Mouse (Mus musculus) kidney, adult 11 months (tissue): ENCODE data around the gene Metrn.

Source experiments
- DNase-seq: peaks from one replicate; pipeline ENCODE4 v3.0.0; 2022

Metrn gene

GRCm38 (mm10) chr17:25796951-25797369 lies at the start of gene Metrn:
Metrn (minus strand) TSS chr17:25797136.
- DNase-seq: peak; percentile 83

GRCm38 (mm10) chr17:25844396-25844901 lies 47.5 kb upstream of the Metrn start, which contains the start of gene Rhot2:
Rhot2 (minus strand) TSS chr17:25844851.
- peak; percentile 95 for DNase-seq

GRCm38 (mm10) chr17:25843636-25844395 lies 46.9 kb upstream of the Metrn start:
- DNase-seq: peak; percentile 44

GRCm38 (mm10) chr17:25843122-25843521 lies 46.2 kb upstream of the Metrn start:
- no peak for DNase-seq

GRCm38 (mm10) chr17:25842509-25842908 lies 45.6 kb upstream of the Metrn start:
- DNase-seq: no peak

- DNase-seq: no peak
Observed at GRCm38 (mm10) chr17:25841117-25841880, 44.4 kb upstream of the Metrn start, which contains the start of gene Gm20683. Gm20683 (minus strand) TSS chr17:25841763.

- DNase-seq: no peak
Observed at GRCm38 (mm10) chr17:25840519-25840918, 43.6 kb upstream of the Metrn start.

- peak; percentile 74 for DNase-seq
Observed at GRCm38 (mm10) chr17:25839455-25840235, 42.7 kb upstream of the Metrn start.

GRCm38 (mm10) chr17:25838904-25839303 lies 42.0 kb upstream of the Metrn start:
- DNase-seq: no peak

GRCm38 (mm10) chr17:25837533-25837932 lies 40.6 kb upstream of the Metrn start:
- DNase-seq: no peak

- peak; percentile 75 for DNase-seq
Observed at GRCm38 (mm10) chr17:25837076-25837410, 40.1 kb upstream of the Metrn start, which contains the start of gene Rhbdl1. Rhbdl1 (minus strand) TSS chr17:25837295.

- DNase-seq: peak; percentile 60
Observed at GRCm38 (mm10) chr17:25836397-25837075, 39.6 kb upstream of the Metrn start.

- DNase-seq: no peak
Observed at GRCm38 (mm10) chr17:25835816-25836215, 38.9 kb upstream of the Metrn start.

- DNase-seq: no peak
Observed at GRCm38 (mm10) chr17:25835301-25835700, 38.4 kb upstream of the Metrn start.

- DNase-seq: peak; percentile 47
Observed at GRCm38 (mm10) chr17:25834595-25835222, 37.8 kb upstream of the Metrn start.

GRCm38 (mm10) chr17:25833961-25834594 lies 37.1 kb upstream of the Metrn start:
- DNase-seq: peak; percentile 86

GRCm38 (mm10) chr17:25833291-25833663 lies 36.3 kb upstream of the Metrn start, which contains the start of gene Stub1:
Stub1 (minus strand) TSS chr17:25833404.
- DNase-seq: peak; percentile 98

- DNase-seq: peak; percentile 100
Observed at GRCm38 (mm10) chr17:25832436-25833290, 35.7 kb upstream of the Metrn start.

- DNase-seq: no peak
Observed at GRCm38 (mm10) chr17:25831451-25832281, 34.7 kb upstream of the Metrn start.
